Mouse (Mus musculus): ENCODE measurements around the gene Plxnb2.

The Plxnb2 gene

GRCm38 (mm10) chr15:89125351-89125750 lies 55.2 kb downstream of the Plxnb2 start:
- DNase-seq = no peak

- no peak for DNase-seq
These were observed 56.3 kb downstream of the Plxnb2 start for GRCm38 (mm10) chr15:89124312-89124711.

GRCm38 (mm10) chr15:89123595-89123994 lies 57.0 kb downstream of the Plxnb2 start:
- DNase-seq = no peak

GRCm38 (mm10) chr15:89122649-89123366 lies 57.8 kb downstream of the Plxnb2 start, which contains the start of gene Tubgcp6:
Gene Tubgcp6, minus strand, starts transcription at chr15:89123112.
- DNase-seq = peak; percentile 85 to 94

GRCm38 (mm10) chr15:89118007-89118406 lies 62.6 kb downstream of the Plxnb2 start:
- peak in 1 of 2 experiments; percentile 40 for DNase-seq

- DNase-seq = no peak
These were observed 70.4 kb downstream of the Plxnb2 start for GRCm38 (mm10) chr15:89110147-89110546.

- no peak for DNase-seq
These were observed 73.6 kb downstream of the Plxnb2 start for GRCm38 (mm10) chr15:89106976-89107375.

- no peak for DNase-seq
These were observed 74.5 kb downstream of the Plxnb2 start for GRCm38 (mm10) chr15:89106073-89106472.

Data from spleen, adult 18-20 months (tissue).